Mouse (Mus musculus) urinary bladder, adult 2 months (tissue): ENCODE measurements around the gene Vmn1r52. TPM values are rescaled to one million over a fixed set of nuclear protein-coding genes. Genes with fewer than 3 reads are reported as not detected.
"Not testable (repeated sequence)": the region's sequence is repeated elsewhere in the genome, so short reads cannot be mapped to it uniquely, and the experiment has no call there.

Experiments used
- DNase-seq: peaks from one replicate; pipeline ENCODE4 v3.0.0; 2022; ENCODE audit warnings: low spot score
- polyA plus RNA-seq: library from polyadenylated mRNA; depleted of rRNA; stranded (reverse); fragments of >200 nt; gene quantifications from 2 replicates; pipeline ENCODE4 v1.2.3, GENCODE M21; 2012; rRNA removed

The Vmn1r52 gene
- not detected in 2 replicates for polyA plus RNA-seq

DNA sequence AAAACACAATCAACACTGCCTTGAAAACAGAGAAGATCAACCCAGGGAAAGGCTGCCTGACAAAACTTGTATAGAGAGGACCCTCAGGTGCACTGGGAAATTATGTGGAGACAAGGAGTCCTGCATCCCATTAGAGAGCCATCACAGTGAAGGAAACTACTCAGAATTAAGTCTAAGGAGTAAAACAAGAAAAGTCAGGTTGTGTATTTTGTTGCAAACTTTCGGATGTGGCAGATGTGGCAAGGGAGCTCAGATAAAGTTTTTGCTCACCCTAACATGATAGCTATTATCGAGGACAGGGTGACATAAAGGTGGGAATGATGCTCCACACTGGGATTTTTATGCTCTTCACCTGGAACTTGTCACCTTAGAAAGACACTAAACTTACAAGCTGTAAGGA lies at the start of gene Vmn1r52:
Vmn1r52 (plus strand) TSS at position 301 of the 400 bp plus-strand sequence.
- DNase-seq = no peak

DNA sequence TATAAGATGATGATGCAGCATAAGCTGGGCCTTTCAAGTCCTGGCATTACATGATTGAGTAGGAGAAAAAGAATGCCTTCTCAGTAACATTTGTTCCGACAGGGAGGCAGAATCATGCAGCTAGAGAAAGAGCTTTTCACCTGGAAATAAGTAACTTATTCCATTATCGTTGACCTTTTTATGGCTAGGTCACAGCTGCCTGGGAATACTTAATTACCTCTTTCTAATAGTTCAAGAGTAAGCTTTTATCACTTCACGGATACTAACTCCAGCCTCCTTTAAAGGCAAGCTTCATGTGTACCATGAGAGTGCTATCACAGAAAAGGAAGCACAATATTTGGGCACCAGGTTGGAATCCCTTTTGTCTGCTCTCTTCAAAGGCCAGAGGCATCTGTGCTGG lies 14.5 kb upstream of the Vmn1r52 start:
- DNase-seq = no peak

DNA sequence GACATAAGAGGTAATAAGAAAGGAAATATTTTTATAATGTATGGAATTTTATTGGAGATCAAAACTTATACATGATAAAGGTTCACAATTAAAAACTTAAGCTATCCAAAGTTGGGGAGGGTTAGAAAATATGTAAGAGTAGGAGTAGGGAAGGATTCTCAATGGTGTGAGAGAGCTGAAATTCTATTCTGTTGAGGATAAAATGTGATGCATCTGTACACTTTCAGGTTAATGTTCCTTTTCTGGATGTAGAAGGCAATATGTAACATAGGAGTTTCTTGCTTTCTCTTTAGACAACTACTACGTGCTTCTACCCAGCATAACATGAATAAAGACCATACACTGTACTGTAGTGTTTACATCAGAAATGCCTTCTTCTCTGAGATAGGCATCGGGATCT lies 27.9 kb downstream of the Vmn1r52 start, which contains the start of gene V1ra8:
V1ra8 (plus strand) TSS at position 301 of the 400 bp plus-strand sequence.
- DNase-seq = not testable (repeated sequence)

DNA sequence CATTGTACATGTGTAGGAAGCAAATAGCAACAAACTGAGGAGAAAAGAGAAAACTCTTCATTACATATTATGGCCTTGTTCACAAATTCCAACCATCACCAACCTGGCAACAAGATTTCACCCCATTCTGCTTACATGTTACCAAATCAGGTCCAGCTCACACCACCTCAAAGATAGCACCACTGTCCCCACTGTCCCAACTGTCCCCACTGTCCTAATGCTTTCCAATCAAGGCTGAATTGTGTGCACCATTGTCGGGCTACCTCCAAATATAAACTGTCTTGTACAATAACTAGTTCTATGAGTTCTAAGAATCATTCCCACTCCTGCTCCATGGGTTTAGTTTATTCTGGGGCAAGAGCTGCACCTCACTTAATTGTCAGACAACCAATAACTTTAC lies 49.7 kb downstream of the Vmn1r52 start, which contains the start of gene Vmn1r53:
Vmn1r53 (minus strand) TSS at position 101 of the 400 bp plus-strand sequence.
- no peak for DNase-seq

Other genes starting within 250 kb of the Vmn1r52 start
- not detected in 2 replicates for gene Vmn1r45, start 234.2 kb upstream of the Vmn1r52 start, polyA plus RNA-seq
- gene Vmn1r46, start 205.5 kb upstream of the Vmn1r52 start, polyA plus RNA-seq = not detected in 2 replicates
- gene Vmn1r47, start 158.7 kb upstream of the Vmn1r52 start, polyA plus RNA-seq = not detected in 2 replicates
- not detected in 2 replicates for gene Vmn1r48, start 138.0 kb upstream of the Vmn1r52 start, polyA plus RNA-seq
- gene Vmn1r49, start 96.3 kb upstream of the Vmn1r52 start, polyA plus RNA-seq = not detected in 2 replicates
- gene Vmn1r50, start 73.4 kb upstream of the Vmn1r52 start, polyA plus RNA-seq = not detected in 2 replicates
- gene Vmn1r51, start 52.2 kb upstream of the Vmn1r52 start, polyA plus RNA-seq = not detected in 2 replicates
- gene V1ra8, start 28.0 kb downstream of the Vmn1r52 start, polyA plus RNA-seq = not detected in 2 replicates
- 0.10 TPM in 1 of 2 replicates, not detected in the other for gene Vmn1r53, start 49.6 kb downstream of the Vmn1r52 start, polyA plus RNA-seq
- gene Vmn1r54, start 71.5 kb downstream of the Vmn1r52 start, polyA plus RNA-seq = not detected in 2 replicates
- not detected in 2 replicates for gene BC048671, start 126.4 kb downstream of the Vmn1r52 start, polyA plus RNA-seq
- 0.29 and 0.31 TPM in 2 replicates for gene Chst13, start 150.4 kb downstream of the Vmn1r52 start, polyA plus RNA-seq
- gene Uroc1, start 158.5 kb downstream of the Vmn1r52 start, polyA plus RNA-seq = 0.21 and 0.23 TPM in 2 replicates
- gene Zxdc, start 194.7 kb downstream of the Vmn1r52 start, polyA plus RNA-seq = 13.4 and 14.7 TPM in 2 replicates